Mouse (Mus musculus) heart, embryonic 11.5 days (tissue): ENCODE measurements around the gene Lrp2. TPM values are rescaled to one million over a fixed set of nuclear protein-coding genes. Genes with fewer than 3 reads are reported as not detected.

Source experiments
- ATAC-seq: fragments of 200-750 bp; cut with Nextera tagmentation; replicated peaks from 2 replicates; pipeline ENCODE4 v1.8.0; 2017; ENCODE audit warnings: moderate library complexity; ENCODE audit not compliant: insufficient number of reproducible peaks, low FRiP score, low TSS enrichment
- H3K27ac ChIP-seq: fragments of 300-500 bp; sonication (generic); 2 replicates; pipeline ENCODE4 v1.5.1; 2014; ENCODE audit warnings: mild to moderate bottlenecking, low read depth, low read length
- H3K27me3 ChIP-seq: fragments of 300-500 bp; sonication (generic); 2 replicates; pipeline ENCODE4 v1.6.1; 2014; ENCODE audit warnings: mild to moderate bottlenecking, low read length, mixed read lengths; ENCODE audit not compliant: control insufficient read depth, insufficient read depth
- H3K36me3 ChIP-seq: fragments of 300-500 bp; sonication (generic); 2 replicates; pipeline ENCODE4 v1.6.1; 2014; ENCODE audit warnings: mild to moderate bottlenecking, low read length, moderate library complexity, mixed read lengths; ENCODE audit not compliant: control insufficient read depth, insufficient read depth
- H3K4me1 ChIP-seq: fragments of 300-500 bp; sonication (generic); 2 replicates; pipeline ENCODE4 v1.6.1; 2014; ENCODE audit warnings: low read length; ENCODE audit not compliant: control insufficient read depth, insufficient read depth
- H3K4me2 ChIP-seq: fragments of 300-500 bp; sonication (generic); 2 replicates; pipeline ENCODE4 v1.6.1; 2014; ENCODE audit warnings: mild to moderate bottlenecking, moderate library complexity
- H3K4me3 ChIP-seq: fragments of 300-500 bp; sonication (generic); 2 replicates; pipeline ENCODE4 v1.5.1; 2014; ENCODE audit warnings: low read depth, low read length
- H3K9ac ChIP-seq: fragments of 300-500 bp; sonication (generic); 2 replicates; pipeline ENCODE4 v1.6.1; 2014; ENCODE audit warnings: mild to moderate bottlenecking, low read depth, low read length, moderate library complexity
- H3K9me3 ChIP-seq: fragments of 300-500 bp; sonication (generic); replicated peaks from 2 replicates; pipeline ENCODE4 v1.6.1; 2016; ENCODE audit warnings: low read length; ENCODE audit not compliant: control insufficient read depth
- WGBS: fragments of 180-500 bp; shearing (Covaris S2); extraction: QIAGEN DNeasy Blood & Tissue Kit; methylation state at CpG from one replicate; pipeline ENCODE4 v1.1.7; 2014; ENCODE audit not compliant: insufficient replicate concordance; 5-methylcytosine and 5-hydroxymethylcytosine counted together
- polyA plus RNA-seq: library from polyadenylated mRNA; unstranded; fragments of >200 nt; fragmentation: Nextera tagmentation; extraction: Ambion mirVana; gene quantifications from 2 replicates; pipeline ENCODE4 v1.2.1, GENCODE M21; 2014

The Lrp2 gene
- polyA plus RNA-seq, 1 experiment from 2014 or later, result 1.0 TPM

- whole genome bisulfite sequencing, result 50% methylated on average over 1 of the region's 1 CpGs
- Histone ChIP-seq H3K4me2 (no peak overlapping the region), H3K36me3 (no peaks in the 10 kb centered on the region), H3K9me3 (no peaks in the 10 kb centered on the region), H3K9ac (no peak overlapping the region), H3K4me3 (no peak overlapping the region), H3K27me3 (no peaks in the 10 kb centered on the region), H3K27ac (no peak overlapping the region), H3K4me1 (no peaks in the 10 kb centered on the region)
- ATAC-seq, result no peak
Measured at GRCm38 (mm10) chr2:69379801-69380200, 206.1 kb downstream of the Lrp2 start.

GRCm38 (mm10) chr2:69376780-69377179 is 209.1 kb downstream of the Lrp2 start:
- no peaks in the 10 kb centered on the region for H3K4me1 ChIP-seq
- no peak overlapping the region for H3K27ac ChIP-seq
- 49% methylated on average over 2 of the region's 2 CpGs for WGBS
- H3K9me3 ChIP-seq, result no peaks in the 10 kb centered on the region
- H3K27me3 ChIP-seq, result no peaks in the 10 kb centered on the region
- no peaks in the 10 kb centered on the region for H3K36me3 ChIP-seq
- no peak overlapping the region for H3K4me3 ChIP-seq
- H3K9ac ChIP-seq, result no peak overlapping the region
- ATAC-seq, result no peak
- no peak overlapping the region for H3K4me2 ChIP-seq

Other genes with a start within 250 kb of the Lrp2 start
- gene Abcb11, start 243.4 kb downstream of the Lrp2 start, polyA plus RNA-seq, result not detected in 2 replicates
- gene Dhrs9, start 205.6 kb downstream of the Lrp2 start, polyA plus RNA-seq, result not detected in 2 replicates
- 11.1 and 12.4 TPM in 2 replicates for gene Bbs5, start 61.1 kb upstream of the Lrp2 start, polyA plus RNA-seq
- 14.6 and 16.4 TPM in 2 replicates for gene Klhl41, start 84.1 kb upstream of the Lrp2 start, polyA plus RNA-seq
- 23.5 and 24.4 TPM in 2 replicates for gene Fastkd1, start 127.5 kb upstream of the Lrp2 start, polyA plus RNA-seq
- gene Ppig, start 136.5 kb upstream of the Lrp2 start, polyA plus RNA-seq, result 76.8 and 87.8 TPM in 2 replicates
- 1.0 and 2.0 TPM in 2 replicates for gene Ccdc173, start 203.5 kb upstream of the Lrp2 start, polyA plus RNA-seq
- 23.4 and 23.7 TPM in 2 replicates for gene Phospho2, start 203.6 kb upstream of the Lrp2 start, polyA plus RNA-seq
- 53.7 and 62.6 TPM in 2 replicates for gene Klhl23, start 235.9 kb upstream of the Lrp2 start, polyA plus RNA-seq